Mouse (Mus musculus): ENCODE measurements around the gene Pcgf2.

DNA sequence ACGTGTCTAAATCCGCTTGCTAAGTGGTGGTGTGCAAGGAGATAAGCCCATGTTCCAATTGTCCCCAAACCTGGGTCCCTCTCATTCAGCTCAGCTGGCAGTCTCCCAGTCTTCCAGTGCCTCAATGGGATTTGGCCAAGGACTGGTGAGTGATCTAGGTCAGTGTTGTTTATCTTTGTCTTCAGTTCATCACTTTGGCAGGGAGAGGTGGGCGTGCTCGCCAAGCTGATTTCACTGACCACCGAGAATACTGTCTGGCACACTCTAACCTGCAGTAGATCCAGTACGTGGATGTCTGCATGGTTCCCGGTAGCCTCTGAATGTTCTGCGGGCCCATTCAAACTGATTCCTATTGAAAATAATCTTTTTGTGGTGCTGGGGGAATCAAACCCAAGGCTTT lies 13.6 kb upstream of the Pcgf2 start:
- TF ChIP-seq CTCF (IDR thresholded peaks at IDR 0.05; ENCODE audit: borderline replicate concordance, extremely low read depth, insufficient read depth, insufficient read length) = no peak
- TF ChIP-seq POLR2A (IDR thresholded peaks at IDR 0.05; ENCODE audit: borderline replicate concordance, extremely low read depth, insufficient read depth, insufficient read length, poor library complexity, severe bottlenecking) = no peak
